Mouse (Mus musculus) lung, postnatal 0 days (tissue): ENCODE data around the gene B4galt1. TPM values are rescaled to one million over a fixed set of nuclear protein-coding genes. Genes with fewer than 3 reads are reported as not detected.
A peak's percentile ranks its signal among the peaks of the same experiment; 100 is the strongest.

ENCODE experiments used
- ATAC-seq: fragments of 200-750 bp; cut with Nextera tagmentation; 2 replicates; pipeline ENCODE4 v1.8.0; 2017; ENCODE audit warnings: moderate library complexity
- DNase-seq: peaks from one replicate; pipeline ENCODE4 v3.0.0-alpha.2; 2016; ENCODE audit warnings: low spot score
- H3K27ac ChIP-seq: fragments of 300-500 bp; sonication (generic); 2 replicates; pipeline ENCODE4 v1.5.1; 2014; ENCODE audit warnings: antibody characterized with exemption, mild to moderate bottlenecking, low read length, mixed read lengths
- H3K27me3 ChIP-seq: fragments of 300-500 bp; sonication (generic); replicated peaks from 2 replicates; pipeline ENCODE4 v1.6.1; 2014; ENCODE audit warnings: low read length, mixed read lengths; ENCODE audit not compliant: insufficient read depth
- H3K36me3 ChIP-seq: fragments of 300-500 bp; sonication (generic); 2 replicates; pipeline ENCODE4 v1.6.1; 2014; ENCODE audit warnings: low read length, mixed read lengths; ENCODE audit not compliant: insufficient read depth
- H3K4me1 ChIP-seq: fragments of 300-500 bp; sonication (generic); 2 replicates; pipeline ENCODE4 v1.6.1; 2014; ENCODE audit warnings: antibody characterized with exemption, low read depth, low read length, mixed read lengths; ENCODE audit not compliant: insufficient read depth
- H3K4me2 ChIP-seq: fragments of 300-500 bp; sonication (generic); replicated peaks from 2 replicates; pipeline ENCODE4 v1.6.1; 2014; ENCODE audit warnings: low read depth, mild to moderate bottlenecking, low read length, moderate library complexity, mixed read lengths
- H3K4me3 ChIP-seq: fragments of 300-500 bp; sonication (generic); 2 replicates; pipeline ENCODE4 v1.5.1; 2014; ENCODE audit warnings: low read depth, low read length
- H3K9ac ChIP-seq: fragments of 300-500 bp; sonication (generic); replicated peaks from 2 replicates; pipeline ENCODE4 v1.6.1; 2014; ENCODE audit warnings: low read depth, mild to moderate bottlenecking
- H3K9me3 ChIP-seq: fragments of 300-500 bp; sonication (generic); 2 replicates; pipeline ENCODE4 v1.6.1; 2016; ENCODE audit warnings: low read length, mixed read lengths
- CTCF ChIP-seq: IDR thresholded peaks from 2 replicates; pipeline ENCODE4 v1.5.1; 2016; ENCODE audit warnings: antibody characterized with exemption, mild to moderate bottlenecking
- EP300 ChIP-seq: IDR thresholded peaks from 2 replicates; pipeline ENCODE4 v1.6.1; 2016; ENCODE audit warnings: antibody characterized with exemption, mild to moderate bottlenecking, control low read depth
- WGBS: fragments of 180-500 bp; shearing (Covaris S2); extraction: QIAGEN DNeasy Blood & Tissue Kit; methylation state at CpG from one replicate; pipeline ENCODE4 v1.1.7; 2014; 5-methylcytosine and 5-hydroxymethylcytosine counted together
- polyA plus RNA-seq: library from polyadenylated mRNA; unstranded; fragments of >200 nt; fragmentation: Nextera tagmentation; extraction: Ambion mirVana; gene quantifications from 2 replicates; pipeline ENCODE4 v1.2.1, GENCODE M21; 2015

B4galt1 gene
- polyA plus RNA-seq, 1 experiment from 2014 or later: 89.4 TPM

- H3K4me1 ChIP-seq: no peaks in the 10 kb centered on the region
- TF ChIP-seq CTCF (no peak), EP300 (no peak)
- no peaks in the 10 kb centered on the region for H3K27me3 ChIP-seq
- H3K9ac ChIP-seq: no peak overlapping the region
- DNase-seq (no peak), ATAC-seq (no peak)
- H3K9me3 ChIP-seq: no peaks in the 10 kb centered on the region
- H3K36me3 ChIP-seq: no peaks in the 10 kb centered on the region
- H3K4me3 ChIP-seq: no peak overlapping the region
- WGBS: 89% methylated on average over 3 of the region's 3 CpGs
- no peak overlapping the region for H3K4me2 ChIP-seq
- no peak overlapping the region for H3K27ac ChIP-seq
Measured at GRCm38 (mm10) chr4:40895118-40895517, 41.3 kb upstream of the B4galt1 start.

GRCm38 (mm10) chr4:40891206-40891605 lies 37.4 kb upstream of the B4galt1 start:
- H3K9ac ChIP-seq: no peak overlapping the region
- H3K9me3 ChIP-seq: no peaks in the 10 kb centered on the region
- H3K27ac ChIP-seq: no peak overlapping the region
- no peaks in the 10 kb centered on the region for H3K27me3 ChIP-seq
- 0 out of 2 replicates have a peak, but pooled peaks cover 4% of the 10 kb centered on the region for H3K4me1 ChIP-seq
- no peak overlapping the region for H3K4me2 ChIP-seq
- no peak overlapping the region for H3K4me3 ChIP-seq
- TF ChIP-seq CTCF (no peak), EP300 (no peak)
- no peaks in the 10 kb centered on the region for H3K36me3 ChIP-seq
- ATAC-seq: no peak
- 65% methylated on average over 5 of the region's 5 CpGs for WGBS
- DNase-seq: no peak

- Histone ChIP-seq H3K9ac (no peak overlapping the region), H3K9me3 (no peaks in the 10 kb centered on the region), H3K4me3 (no peak overlapping the region), H3K27me3 (no peaks in the 10 kb centered on the region), H3K27ac (no peak overlapping the region), H3K4me1 (0 out of 2 replicates have a peak, but pooled peaks cover 4% of the 10 kb centered on the region), H3K36me3 (no peaks in the 10 kb centered on the region), H3K4me2 (no peak overlapping the region)
- TF ChIP-seq EP300: no peak
- TF ChIP-seq CTCF: no peak
- ATAC-seq (no peak), DNase-seq (no peak)
- WGBS: 86% methylated on average over 4 of the region's 4 CpGs
Measured at GRCm38 (mm10) chr4:40889983-40890382, 36.2 kb upstream of the B4galt1 start.

DNA sequence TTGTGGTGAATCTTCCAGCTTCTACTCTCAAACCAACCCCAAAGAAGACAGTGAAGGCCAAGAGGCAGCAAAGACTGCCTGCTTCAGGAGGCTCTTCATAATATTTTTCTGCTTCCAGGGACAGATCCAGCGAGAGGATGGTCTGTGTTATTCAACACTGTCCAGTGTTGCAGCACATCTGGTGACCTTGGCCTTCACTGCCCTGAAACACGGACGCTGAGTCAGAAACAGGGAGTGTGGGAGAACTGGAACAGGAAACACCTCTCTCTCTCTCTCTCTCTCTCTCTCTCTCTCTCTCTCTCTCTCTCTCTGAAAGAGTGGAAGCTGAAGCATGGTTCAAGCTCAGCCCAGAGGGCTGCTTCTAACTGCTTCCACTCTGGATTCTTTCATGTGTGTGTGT lies 35.4 kb upstream of the B4galt1 start:
- Histone ChIP-seq H3K4me2 (no peak overlapping the region), H3K9ac (no peak overlapping the region), H3K27ac (no peak overlapping the region), H3K4me1 (0 out of 2 replicates have a peak, but pooled peaks cover 4% of the 10 kb centered on the region), H3K36me3 (no peaks in the 10 kb centered on the region), H3K4me3 (no peak overlapping the region), H3K27me3 (no peaks in the 10 kb centered on the region), H3K9me3 (no peaks in the 10 kb centered on the region)
- 22% methylated on average over 3 of the region's 3 CpGs for WGBS
- DNase-seq (peak; percentile 76), ATAC-seq (peak; percentile 76)
- TF ChIP-seq EP300 (peak; percentile 69), CTCF (no peak)

DNA sequence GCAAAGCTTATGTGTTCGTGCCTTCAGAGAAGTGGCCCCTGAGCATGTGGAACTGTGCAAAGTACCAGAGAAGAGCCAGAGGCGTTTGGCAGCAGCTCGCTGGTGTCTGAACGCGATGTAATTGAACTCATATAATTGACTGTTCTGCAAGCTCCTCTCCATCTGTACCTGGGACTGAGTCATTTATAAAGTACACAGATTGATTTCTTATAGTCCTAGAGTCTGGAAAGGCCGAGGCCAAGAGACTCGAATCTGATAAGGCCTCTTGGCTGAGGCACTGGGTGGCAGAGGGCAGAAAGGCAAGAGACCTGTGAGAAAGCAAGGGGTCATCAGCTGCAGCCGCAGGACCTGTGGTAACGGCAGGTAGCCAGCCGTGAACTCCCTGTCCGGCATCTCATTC lies 35.0 kb upstream of the B4galt1 start:
- no peak for ATAC-seq
- no peaks in the 10 kb centered on the region for H3K36me3 ChIP-seq
- WGBS: 69% methylated on average over 11 of the region's 11 CpGs

GRCm38 (mm10) chr4:40885883-40886282 lies 32.1 kb upstream of the B4galt1 start:
- no peak overlapping the region for H3K4me3 ChIP-seq
- DNase-seq (no peak), ATAC-seq (no peak)
- no peak overlapping the region for H3K9ac ChIP-seq
- H3K36me3 ChIP-seq: no peaks in the 10 kb centered on the region
- no peak overlapping the region for H3K27ac ChIP-seq
- TF ChIP-seq EP300: no peak
- TF ChIP-seq CTCF: no peak
- 60% methylated on average over 4 of the region's 4 CpGs for WGBS
- H3K27me3 ChIP-seq: no peaks in the 10 kb centered on the region
- H3K9me3 ChIP-seq: no peaks in the 10 kb centered on the region
- no peak overlapping the region for H3K4me2 ChIP-seq
- H3K4me1 ChIP-seq: 0 out of 2 replicates have a peak, but pooled peaks cover 4% of the 10 kb centered on the region

More for the DNA sequence above, 35.0 kb upstream of the B4galt1 start:
- TF ChIP-seq EP300 (no peak), CTCF (no peak)
- H3K27ac ChIP-seq: no peak overlapping the region
- DNase-seq: no peak
- H3K9me3 ChIP-seq: no peaks in the 10 kb centered on the region
- H3K4me1 ChIP-seq: 0 out of 2 replicates have a peak, but pooled peaks cover 4% of the 10 kb centered on the region
- no peak overlapping the region for H3K9ac ChIP-seq
- H3K4me3 ChIP-seq: no peak overlapping the region
- H3K4me2 ChIP-seq: no peak overlapping the region
- no peaks in the 10 kb centered on the region for H3K27me3 ChIP-seq

- no peak overlapping the region for H3K27ac ChIP-seq
- no peak for TF ChIP-seq EP300
- no peak for TF ChIP-seq CTCF
- H3K4me3 ChIP-seq: no peak overlapping the region
- ATAC-seq (no peak), DNase-seq (no peak)
- H3K27me3 ChIP-seq: no peaks in the 10 kb centered on the region
- no peak overlapping the region for H3K9ac ChIP-seq
- H3K4me2 ChIP-seq: no peak overlapping the region
- H3K36me3 ChIP-seq: no peaks in the 10 kb centered on the region
- no peaks in the 10 kb centered on the region for H3K9me3 ChIP-seq
- 90% methylated on average over 2 of the region's 2 CpGs for WGBS
- 0 out of 2 replicates have a peak, but pooled peaks cover 4% of the 10 kb centered on the region for H3K4me1 ChIP-seq
Measured at GRCm38 (mm10) chr4:40885166-40885525, 31.3 kb upstream of the B4galt1 start.
